Mouse (Mus musculus) c-Kit-positive CD71-positive TER-119-positive erythroid progenitor cells, embryonic 14.5 days (primary cell): ENCODE measurements around the gene Trp53bp2.

Experiments
- DNase-seq: peaks from one replicate; pipeline ENCODE4 v3.0.0-alpha.2; 2013; ENCODE audit warnings: low spot score

Gene Trp53bp2

DNA sequence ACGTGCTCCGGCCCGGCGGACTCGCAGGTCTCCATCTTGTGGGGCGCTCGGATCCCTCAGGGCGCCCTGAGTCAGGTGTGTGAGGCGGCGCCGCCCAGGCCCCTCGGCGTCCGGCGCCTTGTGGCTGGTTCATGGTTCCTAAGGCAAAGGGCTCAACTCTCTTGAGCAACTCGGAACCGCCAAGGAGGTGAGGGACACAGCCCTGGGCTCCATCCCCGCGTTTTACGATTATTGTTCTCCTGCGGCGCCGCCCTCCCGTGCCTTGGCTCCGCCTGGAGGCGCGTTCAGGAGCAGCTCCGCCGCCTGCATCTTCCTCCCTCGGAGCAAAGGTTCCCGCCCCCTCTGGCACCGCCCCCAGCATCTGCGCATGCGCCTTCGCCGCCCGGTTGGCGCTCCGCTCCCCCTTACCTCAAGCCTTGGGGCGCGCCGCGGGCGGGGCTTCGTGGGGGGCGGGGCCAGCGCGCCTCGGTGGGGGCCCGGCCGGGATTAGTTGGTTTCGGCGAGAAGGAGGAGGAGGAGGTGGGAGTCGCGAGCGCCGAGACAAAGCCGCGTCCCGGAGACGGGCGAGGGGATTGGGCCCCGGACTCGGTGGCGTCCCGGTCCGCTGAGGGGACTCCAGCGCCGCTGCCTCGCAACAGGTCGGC is at the start of gene Trp53bp2:
Gene Trp53bp2, plus strand, starts transcription at position 489 of the 644 bp plus-strand sequence.
- DNase-seq, result peak; percentile 97

DNA sequence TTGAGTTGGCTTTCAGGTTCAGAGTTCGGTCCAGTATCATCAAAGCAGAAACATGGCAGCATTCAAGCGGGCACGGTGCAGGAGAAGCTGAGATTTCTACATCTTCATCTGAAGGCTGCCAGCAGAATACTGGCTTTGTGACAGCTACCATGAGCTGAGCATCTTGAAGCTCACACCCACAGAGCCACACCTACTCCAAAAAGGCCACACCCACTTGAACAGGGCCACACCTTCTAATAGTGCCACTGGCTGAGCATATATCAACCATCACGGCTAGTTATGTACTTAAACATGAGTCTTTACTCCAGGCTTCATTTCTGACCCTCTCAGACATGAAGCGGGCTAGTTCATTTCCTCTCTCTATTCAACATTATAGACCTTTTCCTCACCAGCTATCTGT is 46.3 kb upstream of the Trp53bp2 start:
- DNase-seq, result peak; percentile 43

DNA sequence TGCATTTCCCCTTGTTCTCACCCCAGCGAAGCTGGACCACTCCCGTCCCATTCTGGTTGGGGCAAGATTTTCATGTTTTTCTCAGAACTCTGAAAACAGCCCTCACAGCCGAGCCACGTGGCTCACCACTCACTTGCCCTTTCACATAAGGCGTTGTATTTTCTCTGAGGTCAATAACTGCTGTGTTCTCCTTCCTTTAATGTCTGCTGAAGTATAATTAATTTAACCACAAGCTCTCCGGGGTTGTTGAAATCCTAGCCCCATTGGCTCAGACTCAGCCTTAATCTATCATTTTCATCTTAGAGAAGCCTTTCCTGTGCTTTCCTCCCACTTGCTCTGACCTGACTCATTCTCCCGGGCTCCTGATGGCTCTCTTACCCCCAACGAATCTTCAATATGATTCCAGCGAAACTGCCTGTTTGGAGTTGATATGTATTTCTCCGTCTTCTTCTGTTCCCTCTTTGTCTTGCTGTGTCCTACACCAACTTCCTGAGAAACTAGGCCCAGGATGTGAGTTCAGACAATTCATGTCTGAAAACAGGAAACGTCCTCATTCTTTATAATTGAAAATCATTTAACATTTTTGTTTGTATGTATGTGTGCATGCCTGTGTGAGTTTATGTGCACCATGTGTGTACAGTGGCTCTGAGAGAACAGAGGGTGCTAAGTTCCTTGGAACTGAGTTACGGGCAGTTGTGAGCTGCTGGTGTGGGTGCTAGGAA is 45.1 kb upstream of the Trp53bp2 start:
- no peak for DNase-seq

DNA sequence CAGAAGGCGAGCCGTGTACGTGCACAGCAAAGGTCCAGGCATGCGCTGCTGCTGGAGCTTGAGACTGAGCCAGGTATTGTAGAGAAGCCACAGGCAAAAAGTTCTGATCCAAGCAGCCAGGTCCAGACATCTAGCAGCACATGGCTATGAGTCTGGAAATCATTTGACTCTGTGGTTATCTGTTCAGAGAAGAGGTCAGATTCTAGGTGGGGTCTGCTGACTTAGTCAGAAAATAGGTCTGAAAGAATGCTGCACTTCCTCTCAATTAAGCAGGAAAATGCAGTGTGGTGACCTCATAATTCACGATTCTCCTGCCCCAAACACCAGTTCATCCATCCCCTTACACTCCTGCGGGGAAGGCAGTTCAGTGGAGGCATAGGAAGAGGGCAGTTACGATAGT is 40.7 kb upstream of the Trp53bp2 start:
- no peak for DNase-seq

DNA sequence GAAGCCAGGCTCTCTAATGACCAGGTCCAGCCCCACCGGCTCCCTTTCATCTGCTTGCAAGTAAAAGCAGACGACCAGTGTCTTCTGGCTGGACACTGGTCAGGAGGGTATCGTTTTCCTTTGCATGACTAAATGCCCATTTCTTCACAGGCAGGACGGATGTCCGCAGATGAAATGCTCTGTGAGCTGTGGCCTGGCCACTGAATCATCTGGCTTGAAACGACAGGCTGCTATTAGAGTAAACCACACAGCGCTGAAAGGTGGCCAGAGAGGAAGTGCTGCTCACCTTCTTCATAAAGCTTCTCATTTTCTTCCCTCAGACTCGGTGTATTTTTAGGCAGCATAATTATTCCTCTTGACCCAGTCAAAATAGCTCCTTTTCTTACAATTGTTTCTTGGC is 40.2 kb upstream of the Trp53bp2 start:
- no peak for DNase-seq

DNA sequence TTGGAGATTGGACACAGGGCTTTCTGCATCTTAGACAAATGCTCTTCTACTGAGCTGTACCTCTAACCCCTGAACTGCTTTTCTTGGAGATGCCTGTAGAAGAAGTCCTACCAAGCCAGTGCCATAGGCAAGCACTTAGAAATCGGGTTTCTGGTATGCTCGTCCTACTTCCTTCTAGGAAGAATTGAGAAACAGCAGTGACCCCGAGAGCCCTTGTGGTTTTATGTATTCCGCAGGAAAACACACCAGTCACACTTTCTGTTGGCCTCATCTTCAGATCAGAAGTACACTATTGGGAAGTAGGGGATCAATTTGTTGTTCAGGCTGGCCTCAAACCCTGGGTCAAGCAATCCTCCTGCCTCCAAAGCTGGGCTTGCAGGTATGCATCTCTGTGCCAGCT is 39.5 kb upstream of the Trp53bp2 start:
- no peak for DNase-seq

DNA sequence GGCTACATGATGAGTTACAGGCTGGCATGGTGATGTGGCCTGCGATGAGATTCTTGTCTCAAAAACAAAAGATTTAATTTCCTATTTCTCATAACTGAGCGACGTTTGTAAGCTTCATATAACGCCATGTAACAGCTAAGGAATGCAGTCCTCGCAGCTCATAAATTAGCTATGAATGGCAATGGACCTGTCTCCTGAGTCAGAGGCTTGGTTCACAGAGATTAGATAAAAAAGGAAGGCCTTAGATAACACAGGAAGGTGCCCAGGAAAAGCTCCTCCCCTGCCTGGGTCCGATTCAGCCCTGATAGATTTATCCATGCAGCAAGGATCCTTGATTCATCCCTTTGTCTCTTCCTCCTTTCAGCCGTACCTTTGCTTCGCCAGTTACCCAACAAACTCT is 37.1 kb upstream of the Trp53bp2 start:
- no peak for DNase-seq

DNA sequence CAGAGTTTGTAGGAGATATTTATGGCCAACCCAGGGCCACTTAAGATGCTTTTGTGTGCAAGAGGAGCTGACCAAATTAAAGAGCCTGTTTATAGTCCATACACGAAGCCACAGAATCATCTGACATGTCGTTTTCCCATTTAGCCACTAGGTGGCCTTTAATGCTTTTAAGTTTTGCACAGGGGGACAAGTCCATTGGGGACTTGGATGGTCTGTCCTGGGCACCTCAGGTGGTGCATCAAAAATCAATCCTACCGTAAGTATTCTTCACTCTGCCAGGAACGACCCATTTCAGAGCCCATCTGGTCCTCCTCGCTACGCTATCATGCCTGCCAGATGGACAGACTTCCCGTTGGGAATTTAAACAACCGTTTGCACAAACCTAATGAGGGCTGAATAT is 32.8 kb upstream of the Trp53bp2 start:
- peak; percentile 49 for DNase-seq

DNA sequence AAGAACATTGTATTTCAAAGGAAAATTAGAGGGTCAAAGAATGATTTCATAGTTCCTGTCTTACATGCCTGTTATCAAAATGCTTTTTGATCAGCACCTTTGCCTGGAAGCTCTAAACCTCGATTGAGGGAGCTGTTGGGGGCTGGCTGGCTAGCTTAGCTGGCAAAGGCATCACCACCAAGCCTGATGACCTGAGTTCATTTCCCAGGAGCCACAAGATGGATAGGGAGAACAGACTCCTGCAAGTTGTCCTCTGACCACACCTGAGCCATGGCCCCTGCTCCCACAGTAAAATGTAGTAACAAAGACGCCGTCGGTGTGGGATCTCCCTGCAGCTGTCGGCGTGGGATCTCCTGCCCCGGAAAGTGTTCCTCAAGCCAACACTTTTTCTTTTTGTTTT is 32.1 kb upstream of the Trp53bp2 start:
- DNase-seq, result no peak

DNA sequence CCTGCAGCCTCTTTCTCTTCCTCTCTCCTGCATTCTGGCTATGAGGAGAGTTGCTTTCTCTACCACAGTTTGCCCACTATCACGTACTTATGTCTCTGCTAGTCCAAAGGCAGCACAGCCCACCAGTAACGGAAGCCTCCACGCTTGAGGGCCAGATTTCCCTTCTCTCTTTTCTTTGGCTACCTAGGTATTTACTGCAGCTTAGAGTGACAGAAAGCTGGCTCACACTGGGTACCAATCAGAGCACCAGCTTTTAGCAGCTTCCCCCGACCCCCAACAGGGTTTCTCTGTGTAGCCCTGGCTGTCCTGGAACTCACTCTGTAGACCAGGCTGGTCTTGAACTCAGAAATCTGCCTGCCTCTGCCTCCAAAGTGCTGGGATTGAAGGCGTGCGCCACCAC is 31.5 kb upstream of the Trp53bp2 start:
- no peak for DNase-seq

DNA sequence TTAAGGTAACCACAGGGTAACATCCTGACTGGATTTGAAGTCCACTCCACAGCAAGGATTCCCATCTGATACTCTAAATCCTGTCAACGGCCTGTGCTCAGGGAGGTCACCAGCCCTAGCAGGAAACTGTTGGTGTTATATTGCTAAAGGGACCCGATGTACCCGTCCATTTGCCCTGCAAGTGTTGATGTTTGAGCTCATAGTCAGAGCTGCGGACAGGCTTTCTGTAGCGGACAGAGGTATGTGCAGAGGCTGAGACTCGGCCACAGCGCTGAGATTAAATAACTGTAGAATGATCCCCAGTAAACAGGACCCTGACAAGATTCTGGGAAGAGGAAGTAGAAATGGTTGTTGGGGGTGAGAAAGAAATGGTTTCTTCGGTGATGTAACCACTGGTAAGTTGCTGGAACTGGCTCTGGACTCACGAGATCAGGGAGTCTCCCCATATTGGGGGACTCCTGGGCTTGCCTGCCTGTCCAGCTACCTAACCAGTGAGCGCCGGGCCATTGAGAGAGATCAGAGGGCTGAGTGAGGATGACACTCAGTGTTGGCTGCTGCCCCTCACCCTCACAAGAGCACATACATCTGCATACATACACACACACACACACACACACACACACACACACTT is 30.7 kb upstream of the Trp53bp2 start:
- no peak for DNase-seq

DNA sequence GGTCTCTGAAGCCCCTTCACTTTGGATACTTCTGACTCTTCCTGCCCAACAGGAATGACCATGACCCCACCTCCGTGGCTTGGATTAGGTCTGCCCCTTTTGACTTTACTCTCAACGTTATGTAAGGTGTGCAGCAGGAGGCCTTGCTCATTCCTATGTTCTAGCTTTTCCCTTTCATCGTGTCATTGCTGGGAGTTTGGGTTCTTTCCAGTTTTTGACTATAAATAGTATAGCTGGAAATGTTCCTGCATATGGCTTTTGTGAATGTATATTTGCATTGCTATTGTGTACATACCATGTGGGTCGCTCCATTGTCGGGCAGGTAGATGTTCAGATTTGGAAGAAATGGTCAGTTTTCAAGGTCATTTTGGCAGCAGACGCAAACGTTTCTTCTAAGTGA is 30.1 kb upstream of the Trp53bp2 start:
- DNase-seq, result no peak

DNA sequence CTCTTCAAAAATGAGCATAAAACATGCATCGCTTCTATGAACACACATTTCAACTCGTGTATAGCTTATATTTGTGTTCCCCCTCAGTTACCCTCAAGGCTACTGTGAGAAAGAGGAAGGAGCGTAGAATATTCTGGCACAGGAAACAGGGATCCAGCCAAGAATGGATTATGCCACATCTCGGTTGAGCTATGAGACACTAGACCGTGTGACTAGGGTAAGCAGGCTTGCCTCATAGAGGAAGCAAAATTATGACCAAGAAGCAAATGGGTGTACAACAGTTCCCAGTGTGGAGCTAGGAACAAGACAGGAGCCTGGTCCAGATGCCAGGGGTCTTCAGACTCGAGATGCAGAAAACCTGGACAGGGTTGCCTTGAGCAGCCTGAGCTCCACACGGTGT is 28.3 kb upstream of the Trp53bp2 start:
- no peak for DNase-seq

DNA sequence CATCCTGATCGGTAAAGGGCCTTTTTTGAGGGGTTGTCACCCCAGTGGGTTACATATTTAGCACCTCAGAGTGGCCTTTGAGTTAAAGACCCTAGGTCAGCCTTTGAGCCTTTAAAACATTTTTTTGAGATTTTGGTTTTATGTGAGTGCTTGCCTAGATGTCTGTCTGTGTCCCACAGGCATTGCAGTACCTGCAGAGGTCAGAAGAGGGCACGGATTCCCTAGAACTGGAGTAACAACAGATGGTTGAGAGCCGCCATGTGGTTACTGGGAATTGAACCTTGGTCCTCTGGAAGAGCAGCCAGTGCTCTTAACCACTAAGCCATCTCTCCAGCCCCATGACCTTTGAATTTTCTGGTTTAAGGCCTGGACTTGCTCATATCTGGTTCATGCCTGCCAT is 27.6 kb upstream of the Trp53bp2 start:
- DNase-seq, result no peak

DNA sequence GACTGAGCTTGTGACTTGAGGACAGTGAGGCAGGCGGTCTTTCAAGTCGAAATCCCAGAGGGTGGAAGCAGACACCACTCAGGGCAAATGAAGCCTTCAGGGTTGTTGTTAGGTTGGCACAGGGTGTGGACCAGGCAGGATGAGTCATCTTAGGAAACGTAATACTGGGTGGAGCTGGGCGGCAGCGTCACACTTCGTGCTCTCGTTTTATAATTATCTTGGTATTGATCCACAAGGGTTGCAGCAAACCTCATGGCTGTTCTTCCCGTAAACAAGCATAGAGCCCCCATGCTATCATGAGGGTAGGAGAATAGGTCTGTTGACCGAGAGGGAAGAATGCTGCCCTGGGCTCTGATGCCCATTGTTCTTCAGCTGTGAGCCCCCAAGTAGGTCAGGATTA is 25.9 kb upstream of the Trp53bp2 start:
- no peak for DNase-seq

DNA sequence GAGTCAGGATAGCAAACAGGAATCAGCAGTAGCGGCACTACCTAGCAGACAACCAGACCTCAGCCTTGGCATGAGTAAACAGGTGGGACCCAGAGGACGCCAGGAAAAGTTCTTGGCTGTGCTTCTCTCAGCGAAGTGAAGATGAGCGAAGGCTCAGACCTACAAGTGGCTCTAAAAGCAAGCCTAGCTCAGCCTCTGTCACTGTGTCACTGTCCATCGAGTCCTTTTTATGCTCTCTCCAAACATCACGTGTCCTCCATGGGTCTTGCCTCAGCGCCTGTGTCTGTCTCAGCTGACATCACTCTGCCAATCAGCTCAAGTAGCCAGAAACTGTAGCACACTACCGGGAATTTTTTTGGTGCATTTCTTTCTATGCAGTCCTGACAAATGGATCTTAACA is 22.5 kb upstream of the Trp53bp2 start:
- DNase-seq, result no peak

DNA sequence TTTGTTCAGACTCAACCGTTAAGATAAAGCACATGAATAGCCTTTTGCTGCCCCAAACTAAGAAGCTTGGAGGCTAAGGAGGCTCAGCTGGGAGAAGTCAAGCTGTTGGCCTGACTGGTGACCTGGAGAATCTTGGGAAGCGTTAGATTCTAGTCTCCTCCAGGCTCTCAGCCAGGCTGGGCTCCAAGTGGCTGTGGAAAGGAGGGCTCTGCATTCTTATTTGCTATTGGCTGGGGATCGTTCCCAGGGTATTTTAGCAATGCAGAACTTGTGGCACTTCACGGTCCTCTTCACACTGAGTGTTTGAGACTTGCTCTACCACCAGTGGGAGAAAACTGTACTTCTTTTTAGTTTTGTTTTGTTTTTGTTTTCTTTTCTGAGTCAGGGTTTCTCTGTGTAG is 20.2 kb upstream of the Trp53bp2 start:
- DNase-seq, result no peak

DNA sequence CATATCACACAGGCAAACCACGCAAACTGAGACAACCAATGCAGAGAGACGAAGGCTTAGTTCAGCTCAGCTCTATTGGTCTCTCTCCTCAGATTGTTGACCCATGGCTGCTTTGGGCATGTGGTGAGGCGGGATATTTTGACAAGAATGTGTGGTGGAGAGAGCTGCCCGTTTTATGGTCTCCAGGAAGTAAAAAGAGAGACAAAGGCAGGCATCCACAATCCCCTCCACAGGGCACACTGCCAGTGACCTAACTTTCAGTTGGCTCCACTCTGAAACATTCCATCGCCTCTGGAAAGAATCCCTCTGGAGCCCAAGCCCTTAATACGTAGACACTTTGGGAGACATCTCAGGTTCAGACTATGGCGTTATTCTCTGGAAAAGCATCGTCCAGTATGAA is 10.8 kb upstream of the Trp53bp2 start:
- no peak for DNase-seq

DNA sequence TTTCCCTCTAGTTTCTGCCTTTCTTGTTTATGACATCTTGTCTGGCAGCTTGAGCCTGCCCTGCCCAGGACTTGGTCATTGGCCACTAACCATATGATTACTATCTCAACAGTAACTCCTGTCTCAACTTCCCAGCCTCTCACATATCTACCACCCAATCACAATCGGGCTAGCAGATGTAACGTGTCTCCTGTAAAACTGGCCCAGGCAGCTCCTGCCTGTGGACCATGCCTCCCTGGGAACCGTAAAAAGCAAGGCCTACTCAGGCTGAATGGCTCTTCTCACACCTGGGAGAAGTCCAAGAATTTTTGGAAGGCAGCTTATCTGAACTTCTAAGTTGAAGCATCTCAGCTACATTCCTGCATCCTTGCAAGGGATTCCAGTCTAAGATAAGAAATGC is 10.2 kb upstream of the Trp53bp2 start:
- no peak for DNase-seq

DNA sequence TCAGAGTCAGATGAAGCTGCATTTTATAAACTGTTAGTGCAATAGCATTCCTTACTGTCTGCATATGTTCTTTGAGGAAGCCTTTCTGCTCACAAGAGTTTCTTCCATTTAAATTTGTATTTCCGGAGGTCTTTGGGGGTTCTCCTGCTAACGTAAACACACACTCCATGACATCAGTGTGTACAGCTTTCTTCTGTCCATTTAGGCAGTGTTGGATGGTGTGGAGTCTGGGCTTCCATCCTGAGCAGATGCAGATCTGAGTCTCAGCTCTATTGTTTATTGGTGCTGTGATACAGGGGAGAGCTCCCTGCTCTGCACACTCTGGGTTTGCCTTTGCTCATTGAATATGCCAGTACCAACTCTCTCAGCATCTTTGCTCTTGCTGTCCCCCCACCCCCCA is 9.8 kb upstream of the Trp53bp2 start:
- no peak for DNase-seq

DNA sequence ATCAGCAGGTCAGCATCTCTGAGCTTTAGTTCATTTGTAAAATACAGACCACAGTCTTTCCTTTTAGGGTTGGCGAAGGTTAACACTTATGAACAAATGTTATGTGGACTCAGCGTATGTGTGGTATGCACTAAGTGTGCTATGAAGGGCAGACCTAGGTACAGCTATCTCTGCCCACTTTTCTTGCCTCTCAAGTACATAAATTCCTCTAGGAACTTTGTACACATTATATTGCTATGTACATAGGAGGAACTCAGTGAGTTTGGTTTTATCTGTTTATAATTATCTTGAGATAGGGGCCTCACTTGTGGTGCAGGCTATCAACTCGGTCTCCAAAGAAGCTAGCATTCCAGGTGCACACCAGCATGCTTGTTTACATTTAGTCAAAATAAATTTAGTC is 9.1 kb upstream of the Trp53bp2 start:
- no peak for DNase-seq

DNA sequence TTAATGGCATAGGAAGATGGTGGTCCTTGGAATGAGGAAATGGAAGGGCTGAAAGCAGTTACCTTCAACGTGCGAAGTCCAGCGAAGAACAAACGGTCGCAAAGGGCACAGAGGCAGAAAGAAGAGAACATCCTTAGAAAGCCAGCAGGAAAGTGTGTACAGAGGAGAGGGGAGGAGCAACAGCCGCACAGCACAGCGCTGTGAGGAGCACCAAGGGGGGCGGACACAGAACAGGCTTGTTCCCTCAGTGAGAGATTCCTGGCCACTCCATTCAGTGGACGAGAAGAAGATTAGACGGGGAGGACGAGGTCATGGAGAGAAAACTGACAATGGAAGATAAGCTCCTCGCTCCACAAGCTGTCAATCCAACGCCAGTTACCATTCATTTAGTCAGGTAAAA is 5.9 kb upstream of the Trp53bp2 start:
- no peak for DNase-seq

DNA sequence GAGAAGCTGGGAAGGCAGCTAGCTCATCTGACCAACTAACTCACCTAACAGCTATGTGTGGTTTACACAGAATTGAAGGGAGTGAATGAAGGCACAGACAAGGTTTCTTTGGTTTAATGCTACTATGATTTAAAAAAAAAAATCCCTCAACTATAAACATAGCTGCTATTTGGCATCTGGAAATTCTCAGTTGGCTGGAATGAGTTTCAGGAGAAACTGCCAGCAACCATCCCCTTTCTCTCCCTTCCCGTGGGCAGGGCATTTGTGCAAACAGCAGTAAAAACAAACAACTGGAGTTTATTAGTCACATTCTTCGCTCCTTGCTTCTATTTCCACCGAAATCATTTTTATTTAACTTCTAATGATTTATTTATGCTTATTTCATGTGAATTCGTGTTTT is 2.4 kb upstream of the Trp53bp2 start:
- DNase-seq, result no peak

DNA sequence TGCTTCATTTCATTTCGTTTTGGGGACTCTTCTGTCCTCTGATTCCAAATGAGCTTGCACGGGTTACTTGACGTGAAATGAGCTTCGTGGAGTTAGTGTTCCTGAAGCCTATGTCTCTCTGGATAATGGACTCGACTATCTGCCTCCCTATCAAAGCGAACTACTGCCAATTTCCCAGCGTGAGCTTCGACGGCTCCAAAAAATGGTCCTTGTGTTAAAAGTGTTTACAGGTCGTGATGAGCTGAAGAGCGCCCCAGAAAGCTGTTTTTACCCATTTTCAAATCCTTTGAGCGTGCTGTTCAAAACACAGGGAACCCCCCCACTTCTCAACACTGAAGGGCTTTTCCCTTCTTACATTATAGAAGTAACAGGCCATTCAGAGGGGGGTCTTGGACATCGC is 729 bp upstream of the Trp53bp2 start:
- DNase-seq, result no peak
